Mouse (Mus musculus): ENCODE results near the gene Ltbp4. TPM values are rescaled to one million over a fixed set of nuclear protein-coding genes. Genes with fewer than 3 reads are reported as not detected.

Ltbp4 gene
- polyA plus RNA-seq (2016; fragmentation: Nextera tagmentation; extraction: Ambion mirVana), result 7.0 and 9.0 TPM in 2 replicates

- Histone ChIP-seq H3K4me3 (peak within 1 kb of the TSS; percentile 55), H3K9me3 (replicated peaks) (no peaks in the 10 kb centered on the region), H3K27me3 (ENCODE audit: low read depth, poor library complexity, severe bottlenecking) (peaks cover 77% of the 10 kb centered on the region), H3K4me1 (peaks cover 61% of the 10 kb centered on the region), H3K36me3 (peaks cover 12% of the 10 kb centered on the region), H3K27ac (replicated peaks) (peak within 1 kb of the TSS; percentile 78)
- WGBS, result under 1% methylated on average over 36 of the region's 36 CpGs
- DNase-seq (ENCODE audit: low spot score), result peak; percentile 82
These were observed at the start of gene Ltbp4 for GRCm38 (mm10) chr7:27337175-27337853. Gene Ltbp4, minus strand, starts transcription at chr7:27337692.

DNA sequence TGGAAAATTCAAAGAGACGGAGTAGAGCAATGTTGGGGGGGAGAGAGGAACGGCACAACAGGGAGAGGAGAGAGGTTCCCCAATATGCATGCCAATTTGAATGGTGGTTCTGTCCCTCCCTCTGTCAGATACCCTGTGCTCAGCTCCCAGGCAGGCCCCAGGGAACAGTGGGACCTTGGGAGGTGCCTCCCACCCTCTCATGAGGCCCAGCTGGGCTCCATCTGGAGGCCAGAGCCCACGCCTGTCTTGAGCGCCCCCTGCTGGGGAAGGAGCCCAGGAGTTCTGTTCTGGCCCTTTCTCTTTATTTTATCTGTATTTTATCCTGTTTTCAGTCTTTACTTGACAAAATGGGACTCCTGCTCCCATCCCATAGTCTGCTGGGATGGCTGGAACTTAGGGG is 47.2 kb upstream of the Ltbp4 start:
- 0 out of 2 replicates have a peak overlapping the region, but pooled peaks have one; percentile 33 for H3K27ac ChIP-seq (replicated peaks)
- DNase-seq (ENCODE audit: low spot score), result peak; percentile 58
- WGBS, result 38% methylated on average over 4 of the region's 4 CpGs

GRCm38 (mm10) chr7:27384134-27384533 is 46.6 kb upstream of the Ltbp4 start:
- WGBS, result 76% methylated on average over 5 of the region's 5 CpGs
- Histone ChIP-seq H3K4me1 (peaks cover 4% of the 10 kb centered on the region; the same call in 1 of the 2 replicates), H3K27me3 (ENCODE audit: low read depth, poor library complexity, severe bottlenecking) (peaks cover 10% of the 10 kb centered on the region; the same call in 1 of the 2 replicates), H3K4me3 (no peak overlapping the region), H3K36me3 (no peaks in the 10 kb centered on the region), H3K27ac (replicated peaks) (0 out of 2 replicates have a peak overlapping the region, but pooled peaks have one; percentile 33), H3K9me3 (replicated peaks) (no peaks in the 10 kb centered on the region; the same call in 1 of the 2 replicates)
- DNase-seq (ENCODE audit: low spot score), result no peak

More for the DNA sequence above, 47.2 kb upstream of the Ltbp4 start:
- no peak overlapping the region for H3K4me3 ChIP-seq
- H3K9me3 ChIP-seq (replicated peaks), result no peaks in the 10 kb centered on the region; the same call in 1 of the 2 replicates
- no peaks in the 10 kb centered on the region for H3K36me3 ChIP-seq
- H3K4me1 ChIP-seq, result peaks cover 4% of the 10 kb centered on the region; the same call in 1 of the 2 replicates
- peaks cover 10% of the 10 kb centered on the region; the same call in 1 of the 2 replicates for H3K27me3 ChIP-seq (ENCODE audit: low read depth, poor library complexity, severe bottlenecking)

DNA sequence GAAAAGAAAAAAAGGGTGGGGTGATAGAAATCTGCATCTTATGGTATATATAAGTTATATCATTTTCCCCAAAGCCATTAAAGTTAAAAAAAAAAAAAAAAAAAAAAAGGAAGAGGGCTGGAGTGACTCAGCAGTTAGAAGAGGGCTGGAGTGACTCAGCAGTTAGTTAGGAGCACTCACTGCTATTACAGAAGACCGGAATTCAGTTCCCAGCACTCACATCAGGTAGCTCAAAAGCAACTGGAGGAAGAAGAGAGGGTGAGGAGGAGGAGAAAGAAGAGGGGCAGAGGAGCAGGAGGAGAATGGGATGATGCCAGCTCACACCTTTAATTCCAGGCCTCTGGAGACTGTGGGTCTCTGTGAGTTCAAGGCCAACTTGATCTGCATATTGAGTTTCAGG is 45.7 kb upstream of the Ltbp4 start:
- DNase-seq (ENCODE audit: low spot score), result no peak
- Histone ChIP-seq H3K27me3 (ENCODE audit: low read depth, poor library complexity, severe bottlenecking) (peaks cover 12% of the 10 kb centered on the region), H3K36me3 (no peaks in the 10 kb centered on the region), H3K27ac (replicated peaks) (no peak overlapping the region), H3K4me1 (peaks cover 4% of the 10 kb centered on the region; the same call in 1 of the 2 replicates), H3K4me3 (no peak overlapping the region), H3K9me3 (replicated peaks) (no peaks in the 10 kb centered on the region; the same call in 1 of the 2 replicates)
- WGBS, result 88% methylated on average over 1 of the region's 1 CpGs

DNA sequence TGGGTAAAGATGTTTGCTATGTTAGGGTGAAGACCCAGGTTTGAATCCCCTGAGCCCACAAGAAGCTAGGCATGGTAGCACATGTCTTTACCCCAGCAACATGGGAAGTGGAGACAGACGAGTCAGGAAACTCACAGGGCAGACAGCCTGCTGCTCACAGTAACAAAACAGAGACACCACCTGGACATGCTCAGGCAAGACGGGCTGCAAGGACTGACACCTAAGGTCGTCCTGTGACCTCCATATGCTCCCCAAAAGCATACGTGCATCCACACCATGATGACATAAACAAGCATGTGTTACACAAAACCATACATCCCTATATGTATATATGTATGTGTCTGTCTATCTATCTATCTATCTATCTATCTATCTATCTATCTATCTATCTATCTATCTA is 44.1 kb upstream of the Ltbp4 start:
- H3K36me3 ChIP-seq, result no peaks in the 10 kb centered on the region
- H3K4me3 ChIP-seq, result no peak overlapping the region
- no peak for DNase-seq (ENCODE audit: low spot score)
- peaks cover 29% of the 10 kb centered on the region for H3K27me3 ChIP-seq (ENCODE audit: low read depth, poor library complexity, severe bottlenecking)
- peaks cover 4% of the 10 kb centered on the region; the same call in 1 of the 2 replicates for H3K4me1 ChIP-seq
- no peaks in the 10 kb centered on the region; the same call in 1 of the 2 replicates for H3K9me3 ChIP-seq (replicated peaks)
- WGBS, result 58% methylated on average over 4 of the region's 4 CpGs
- no peak overlapping the region for H3K27ac ChIP-seq (replicated peaks)

DNA sequence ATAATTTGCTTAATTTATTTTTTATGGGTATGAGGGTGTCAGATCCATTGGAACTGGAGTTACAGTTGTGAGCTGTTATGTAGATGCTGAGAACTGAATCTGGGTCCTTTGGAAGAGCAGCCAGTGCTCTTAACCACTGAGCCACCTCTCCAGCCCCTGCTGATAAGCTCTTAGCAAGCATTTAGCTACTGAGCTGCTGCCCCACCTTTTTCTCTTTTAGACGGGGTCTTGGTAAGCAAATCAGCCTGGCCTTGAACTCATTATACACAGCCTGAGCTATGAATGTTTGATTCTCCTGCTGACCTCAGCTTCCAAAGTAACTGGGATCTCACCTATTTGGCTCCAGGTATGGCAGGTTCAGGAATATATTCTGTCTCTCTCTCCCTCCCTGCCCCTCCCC is 43.5 kb upstream of the Ltbp4 start:
- Histone ChIP-seq H3K9me3 (replicated peaks) (no peaks in the 10 kb centered on the region; the same call in 1 of the 2 replicates), H3K4me1 (peaks cover 4% of the 10 kb centered on the region; the same call in 1 of the 2 replicates), H3K27me3 (ENCODE audit: low read depth, poor library complexity, severe bottlenecking) (peaks cover 34% of the 10 kb centered on the region), H3K36me3 (no peaks in the 10 kb centered on the region), H3K4me3 (no peak overlapping the region), H3K27ac (replicated peaks) (no peak overlapping the region)
- DNase-seq (ENCODE audit: low spot score), result no peak
- 56% methylated on average over 1 of the region's 1 CpGs for WGBS

GRCm38 (mm10) chr7:27379836-27380235 is 42.3 kb upstream of the Ltbp4 start:
- 91% methylated on average over 6 of the region's 6 CpGs for WGBS
- peaks cover 42% of the 10 kb centered on the region for H3K27me3 ChIP-seq (ENCODE audit: low read depth, poor library complexity, severe bottlenecking)

DNA sequence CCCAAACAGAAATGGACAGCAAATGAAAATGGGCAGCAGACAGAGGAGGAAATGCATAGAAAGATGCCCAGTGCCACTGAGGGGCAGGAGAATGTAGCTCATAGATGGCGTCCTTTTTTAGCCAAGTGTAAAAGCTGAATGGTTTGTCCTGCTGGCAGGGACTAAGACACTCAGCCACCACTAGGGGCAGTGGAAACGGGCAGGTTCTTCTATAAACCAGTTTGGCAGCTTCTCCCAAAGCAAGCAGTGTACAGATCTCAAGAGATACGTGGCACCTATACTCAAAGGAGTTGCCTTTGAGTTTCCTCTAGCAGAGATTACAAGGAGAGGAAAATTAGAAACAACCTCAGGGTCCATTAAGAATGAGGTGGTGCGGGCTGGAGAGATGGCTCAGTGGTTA is 40.9 kb upstream of the Ltbp4 start:
- peaks cover 4% of the 10 kb centered on the region; the same call in 1 of the 2 replicates for H3K4me1 ChIP-seq
- H3K36me3 ChIP-seq, result no peaks in the 10 kb centered on the region
- WGBS, result 26% methylated on average over 4 of the region's 4 CpGs
- no peak overlapping the region for H3K4me3 ChIP-seq
- peaks cover 56% of the 10 kb centered on the region for H3K27me3 ChIP-seq (ENCODE audit: low read depth, poor library complexity, severe bottlenecking)
- no peak for DNase-seq (ENCODE audit: low spot score)
- H3K9me3 ChIP-seq (replicated peaks), result peaks cover 3% of the 10 kb centered on the region; the same call in 1 of the 2 replicates
- no peak overlapping the region for H3K27ac ChIP-seq (replicated peaks)

More at GRCm38 (mm10) chr7:27379836-27380235, 42.3 kb upstream of the Ltbp4 start:
- H3K4me3 ChIP-seq, result no peak overlapping the region
- no peak overlapping the region for H3K27ac ChIP-seq (replicated peaks)
- H3K9me3 ChIP-seq (replicated peaks), result no peaks in the 10 kb centered on the region; the same call in 1 of the 2 replicates
- no peak for DNase-seq (ENCODE audit: low spot score)
- no peaks in the 10 kb centered on the region for H3K36me3 ChIP-seq
- H3K4me1 ChIP-seq, result peaks cover 8% of the 10 kb centered on the region

GRCm38 (mm10) chr7:27375274-27375673 is 37.8 kb upstream of the Ltbp4 start:
- Histone ChIP-seq H3K27me3 (ENCODE audit: low read depth, poor library complexity, severe bottlenecking) (peaks cover 82% of the 10 kb centered on the region), H3K36me3 (no peaks in the 10 kb centered on the region), H3K4me3 (peak overlapping the region; percentile 5; the same call in 1 of the 2 replicates), H3K4me1 (peaks cover 13% of the 10 kb centered on the region), H3K27ac (replicated peaks) (no peak overlapping the region), H3K9me3 (replicated peaks) (peaks cover 6% of the 10 kb centered on the region; the same call in 1 of the 2 replicates)
- DNase-seq (ENCODE audit: low spot score), result no peak
- 2% methylated on average over 22 of the region's 22 CpGs for WGBS

DNA sequence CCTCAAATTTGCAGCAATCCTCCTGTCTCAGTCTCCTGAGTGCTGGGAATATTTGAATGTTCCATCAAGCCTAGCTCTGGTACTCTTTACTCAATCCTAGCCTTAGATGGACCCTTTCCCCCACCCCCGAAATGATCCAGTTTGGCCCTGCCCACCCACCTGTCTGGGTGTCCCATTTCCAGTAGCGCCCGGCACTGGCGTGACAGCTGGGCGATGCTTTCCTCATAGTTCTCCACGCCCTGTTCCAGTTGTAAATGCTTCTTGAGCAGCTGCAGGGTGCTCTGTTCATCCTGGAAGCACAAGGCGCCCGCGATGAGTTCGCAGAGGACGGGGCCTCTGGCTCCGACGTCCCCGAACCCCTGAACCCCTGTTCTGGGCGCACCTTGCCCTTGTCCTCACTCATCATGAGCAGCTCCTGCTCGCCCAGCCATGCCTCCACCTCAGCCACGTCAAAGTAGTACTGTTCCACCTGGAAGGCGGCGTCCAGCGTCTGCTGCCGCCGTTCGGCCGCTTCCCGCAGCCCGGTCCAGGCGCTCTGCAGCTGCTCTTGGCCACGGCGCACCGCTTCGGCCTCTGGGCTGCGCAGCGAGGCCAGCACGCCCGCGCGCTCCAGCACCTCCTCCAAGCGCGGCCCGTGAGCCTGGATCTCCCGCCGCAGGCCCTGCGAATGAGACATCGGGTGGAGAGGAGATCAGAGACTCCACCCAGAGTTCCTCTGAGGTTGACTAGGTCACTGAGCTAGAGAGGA is 34.4 kb upstream of the Ltbp4 start:
- Histone ChIP-seq H3K4me1 (peaks cover 18% of the 10 kb centered on the region), H3K9me3 (replicated peaks) (peaks cover 15% of the 10 kb centered on the region), H3K36me3 (no peaks in the 10 kb centered on the region), H3K27ac (replicated peaks) (no peak overlapping the region), H3K4me3 (peak overlapping the region; percentile 40), H3K27me3 (ENCODE audit: low read depth, poor library complexity, severe bottlenecking) (peaks cover 100% of the 10 kb centered on the region)
- DNase-seq (ENCODE audit: low spot score), result peak; percentile 41
- 6% methylated on average over 44 of the region's 44 CpGs for WGBS

DNA sequence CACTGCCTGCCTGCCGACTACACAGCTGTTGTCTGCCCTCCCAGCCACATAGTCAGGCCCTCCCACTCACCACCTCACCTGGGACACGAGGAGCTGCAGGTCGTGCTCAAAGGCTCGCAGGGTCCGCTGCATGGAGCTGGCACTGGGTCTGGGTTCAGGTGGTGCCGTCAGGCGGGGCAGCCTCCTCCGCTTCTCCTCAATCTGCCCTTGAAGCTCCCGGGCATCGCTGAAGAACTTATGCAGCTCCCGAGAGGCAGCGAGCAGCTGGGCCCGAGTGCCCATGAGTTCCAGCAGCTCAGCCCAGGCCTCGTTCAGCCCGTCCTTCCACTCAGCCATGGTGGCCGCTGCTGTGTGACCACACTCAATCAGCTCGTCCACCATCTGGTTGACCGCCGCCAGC is 31.6 kb upstream of the Ltbp4 start:
- Histone ChIP-seq H3K9me3 (replicated peaks) (peaks cover 15% of the 10 kb centered on the region), H3K27me3 (ENCODE audit: low read depth, poor library complexity, severe bottlenecking) (peaks cover 100% of the 10 kb centered on the region), H3K36me3 (no peaks in the 10 kb centered on the region), H3K27ac (replicated peaks) (no peak overlapping the region), H3K4me1 (peaks cover 22% of the 10 kb centered on the region), H3K4me3 (no peak overlapping the region)
- 87% methylated on average over 19 of the region's 19 CpGs for WGBS
- DNase-seq (ENCODE audit: low spot score), result no peak

- Histone ChIP-seq H3K27ac (replicated peaks) (no peak overlapping the region), H3K36me3 (no peaks in the 10 kb centered on the region), H3K4me3 (peak overlapping the region; percentile 26), H3K9me3 (replicated peaks) (peaks cover 11% of the 10 kb centered on the region), H3K27me3 (ENCODE audit: low read depth, poor library complexity, severe bottlenecking) (peaks cover 100% of the 10 kb centered on the region), H3K4me1 (peaks cover 26% of the 10 kb centered on the region)
- DNase-seq (ENCODE audit: low spot score), result no peak
- WGBS, result 15% methylated on average over 11 of the region's 11 CpGs
These were observed 30.5 kb upstream of the Ltbp4 start for GRCm38 (mm10) chr7:27367976-27368375.

Data from midbrain, embryonic 10.5 days (tissue).